9 mouse cellular contexts compared by ENCODE assay signal in genomic region chr10:81183805-81184204, GRCm38 (mm10). TPM values are rescaled to one million over a fixed set of nuclear protein-coding genes. Genes with fewer than 3 reads are reported as not detected.
A peak's percentile ranks its signal among the peaks of the same experiment; 100 is the strongest.
DNase-seq lines count a peak whose midpoint lies in the region; ATAC-seq lines count a peak whose summit lies in the region.
"Had no signal": no experiment of that assay in that cellular context is flagged by ENCODE, and none has a peak within 500 bp of the region (broad histone marks: within the 10 kb centered on the region; RNA-seq: fewer than 3 reads in every experiment).

TSS of gene 4930442H23Rik (minus strand) at chr10:81183849.

- peak within 1 kb of the TSS; percentile 74 for H3K4me3 ChIP-seq in lung, embryonic 15.5 days
- H3K4me3 ChIP-seq in forebrain, embryonic 11.5 days (ENCODE audit: low read depth, low read length) = peak within 1 kb of the TSS; percentile 66
- peak within 1 kb of the TSS; percentile 72 for H3K4me3 ChIP-seq in limb, embryonic 12.5 days (replicated peaks)

- no peaks in the 10 kb centered on the region for H3K27me3 ChIP-seq in lung, embryonic 15.5 days
- H3K27me3 ChIP-seq in forebrain, embryonic 11.5 days (ENCODE audit: control insufficient read depth, insufficient read depth, low read length) = no peaks in the 10 kb centered on the region
- no peaks in the 10 kb centered on the region for H3K27me3 ChIP-seq in limb, embryonic 12.5 days
- H3K27me3 ChIP-seq in splenic B cell, adult 2 months (ENCODE audit: control insufficient read depth, insufficient read depth, low read length, poor library complexity, severe bottlenecking) = no peaks in the 10 kb centered on the region

- H3K27ac ChIP-seq in lung, embryonic 15.5 days = peak within 1 kb of the TSS; percentile 93
- peak within 1 kb of the TSS; percentile 59 for H3K27ac ChIP-seq in forebrain, embryonic 11.5 days (ENCODE audit: low read depth, low read length)
- peak within 1 kb of the TSS; percentile 64 for H3K27ac ChIP-seq in limb, embryonic 12.5 days

- intact Hi-C loops in left cerebral cortex, postnatal 10 days (cut with DNase I) = no loop called here

- H3K9me3 ChIP-seq in lung, embryonic 15.5 days = no peaks in the 10 kb centered on the region
- no peaks in the 10 kb centered on the region for H3K9me3 ChIP-seq in forebrain, embryonic 11.5 days (ENCODE audit: control insufficient read depth, low read length)
- no peaks in the 10 kb centered on the region for H3K9me3 ChIP-seq in limb, embryonic 12.5 days

- 59% methylated on average over 5 of the region's 5 CpGs for WGBS in lung, embryonic 15.5 days
- WGBS in forebrain, embryonic 11.5 days = 88% methylated on average over 5 of the region's 5 CpGs
- WGBS in limb, embryonic 12.5 days = 87% methylated on average over 5 of the region's 5 CpGs

- peak within 1 kb of the TSS; percentile 66 for H3K9ac ChIP-seq in lung, embryonic 15.5 days
- peak within 1 kb of the TSS; percentile 69 for H3K9ac ChIP-seq in forebrain, embryonic 11.5 days (ENCODE audit: low read length)
- peak within 1 kb of the TSS; percentile 74 for H3K9ac ChIP-seq in limb, embryonic 12.5 days (replicated peaks)

- peak within 1 kb of the TSS; percentile 69 for H3K4me2 ChIP-seq in lung, embryonic 15.5 days
- peak within 1 kb of the TSS; percentile 68 for H3K4me2 ChIP-seq in forebrain, embryonic 11.5 days (ENCODE audit: low read depth, low read length, severe bottlenecking)
- peak within 1 kb of the TSS; percentile 68 for H3K4me2 ChIP-seq in limb, embryonic 12.5 days

- ATAC-seq in lung, embryonic 15.5 days (ENCODE audit: borderline replicate concordance, extremely low read depth, low FRiP score, low TSS enrichment) = no peak
- no peak for ATAC-seq in forebrain, embryonic 11.5 days (replicated peaks; ENCODE audit: low FRiP score)
- no peak for ATAC-seq in limb, embryonic 12.5 days (ENCODE audit: insufficient number of reproducible peaks, insufficient read depth, low FRiP score, low TSS enrichment, low read depth)

- no peak for DNase-seq in lung, postnatal 10 days
- DNase-seq in forebrain, embryonic 11.5 days (ENCODE audit: low spot score) = no peak
- DNase-seq in splenic B cell, adult 2 months (ENCODE audit: low read depth, low spot score) = peak; percentile 4
- no peak for DNase-seq in layer of hippocampus, postnatal 14 days (ENCODE audit: low spot score in 2 of 2)
- DNase-seq in left cerebral cortex, postnatal 10 days (ENCODE audit: extremely low spot score in 1 of 2, low spot score in 2 of 2) = no peak
- DNase-seq: adrenal gland, postnatal 36 days; layer of hippocampus, adult 9-11 months had no signal

- H3K36me3 ChIP-seq in lung, embryonic 15.5 days = peaks cover 58% of the 10 kb centered on the region
- H3K36me3 ChIP-seq in forebrain, embryonic 11.5 days (ENCODE audit: control insufficient read depth, insufficient read depth, low read length) = peaks cover 32% of the 10 kb centered on the region
- H3K36me3 ChIP-seq in limb, embryonic 12.5 days = peaks cover 75% of the 10 kb centered on the region
- peaks cover 27% of the 10 kb centered on the region for H3K36me3 ChIP-seq in splenic B cell, adult 2 months (ENCODE audit: control insufficient read depth, insufficient read depth, low read length, poor library complexity, severe bottlenecking)

- H3K4me1 ChIP-seq in lung, embryonic 15.5 days = peaks cover 35% of the 10 kb centered on the region
- H3K4me1 ChIP-seq in forebrain, embryonic 11.5 days (replicated peaks; ENCODE audit: control insufficient read depth, insufficient read depth, low read length) = peaks cover 11% of the 10 kb centered on the region
- H3K4me1 ChIP-seq in limb, embryonic 12.5 days (replicated peaks) = peaks cover 36% of the 10 kb centered on the region

RNA-seq across cellular contexts. Expression of gene 4930442H23Rik, which starts in this region (rescaled TPM):
- polyA plus RNA-seq in lung, embryonic 15.5 days (2015; fragmentation: Nextera tagmentation; extraction: Ambion mirVana) = 0.16 TPM in 2 replicates
- polyA plus RNA-seq in forebrain, embryonic 11.5 days (2014; fragmentation: Nextera tagmentation; extraction: Ambion mirVana) = not detected in 2 replicates
- not detected in 2 replicates for polyA plus RNA-seq in limb, embryonic 12.5 days (2016; fragmentation: Nextera tagmentation; extraction: Ambion mirVana)
- total RNA-seq in layer of hippocampus, postnatal 14 days (2021) = not detected
- total RNA-seq in left cerebral cortex, postnatal 10 days (2021) = not detected
- total RNA-seq: adrenal gland, postnatal 36 days had no signal
